Mouse (Mus musculus) hindbrain, embryonic 14.5 days (tissue): ENCODE measurements around the gene Mef2d. TPM values are rescaled to one million over a fixed set of nuclear protein-coding genes. Genes with fewer than 3 reads are reported as not detected.

Source experiments
- ATAC-seq: fragments of 200-750 bp; cut with Nextera tagmentation; 2 replicates; pipeline ENCODE4 v1.8.0; 2017; ENCODE audit warnings: moderate number of reproducible peaks, mild to moderate bottlenecking, moderate TSS enrichment, moderate library complexity; ENCODE audit not compliant: low FRiP score
- DNase-seq: peaks from one replicate; pipeline ENCODE4 v3.0.0-alpha.2; 2015; ENCODE audit warnings: low spot score
- H3K27ac ChIP-seq: fragments of 300-500 bp; sonication (generic); 2 replicates; pipeline ENCODE4 v1.5.1; 2014; ENCODE audit warnings: mild to moderate bottlenecking, moderate library complexity
- H3K27me3 ChIP-seq: fragments of 300-500 bp; sonication (generic); 2 replicates; pipeline ENCODE4 v1.6.1; 2014; ENCODE audit warnings: mild to moderate bottlenecking, low read length, mixed read lengths; ENCODE audit not compliant: control insufficient read depth, insufficient read depth
- H3K36me3 ChIP-seq: fragments of 300-500 bp; sonication (generic); replicated peaks from 2 replicates; pipeline ENCODE4 v1.6.1; 2014; ENCODE audit not compliant: control insufficient read depth, insufficient read depth
- H3K4me1 ChIP-seq: fragments of 300-500 bp; sonication (generic); replicated peaks from 2 replicates; pipeline ENCODE4 v1.6.1; 2014; ENCODE audit warnings: antibody characterized with exemption, low read length, mixed read lengths; ENCODE audit not compliant: control insufficient read depth, insufficient read depth
- H3K4me2 ChIP-seq: fragments of 300-500 bp; sonication (generic); replicated peaks from 2 replicates; pipeline ENCODE4 v1.6.1; 2014; ENCODE audit warnings: mild to moderate bottlenecking, moderate library complexity
- H3K4me3 ChIP-seq: fragments of 300-500 bp; sonication (generic); replicated peaks from 2 replicates; pipeline ENCODE4 v1.5.1; 2014; ENCODE audit warnings: mild to moderate bottlenecking, low read length
- H3K9ac ChIP-seq: fragments of 300-500 bp; sonication (generic); 2 replicates; pipeline ENCODE4 v1.6.1; 2014
- H3K9me3 ChIP-seq: fragments of 300-500 bp; sonication (generic); 2 replicates; pipeline ENCODE4 v1.6.1; 2016; ENCODE audit warnings: low read length; ENCODE audit not compliant: control insufficient read depth
- WGBS: fragments of 180-500 bp; shearing (Covaris S2); extraction: QIAGEN DNeasy Blood & Tissue Kit; methylation state at CpG from one replicate; pipeline ENCODE4 v1.1.7; 2014; 5-methylcytosine and 5-hydroxymethylcytosine counted together
- polyA plus RNA-seq: library from polyadenylated mRNA; unstranded; fragments of >200 nt; fragmentation: Nextera tagmentation; extraction: Ambion mirVana; gene quantifications from 2 replicates; pipeline ENCODE4 v1.2.1, GENCODE M21; 2014

The Mef2d gene
- 20.4 and 22.4 TPM in 2 replicates for polyA plus RNA-seq

GRCm38 (mm10) chr3:88141787-88142523, at the start of gene Mef2d:
Mef2d (plus strand) TSS chr3:88142372.
- peak; percentile 89 for ATAC-seq
- Histone ChIP-seq H3K4me1 (peaks cover 66% of the 10 kb centered on the region), H3K27me3 (peaks cover 19% of the 10 kb centered on the region), H3K36me3 (no peaks in the 10 kb centered on the region), H3K27ac (peak within 1 kb of the TSS; percentile 97), H3K9ac (peak within 1 kb of the TSS; percentile 82), H3K4me2 (peak within 1 kb of the TSS; percentile 93), H3K4me3 (peak within 1 kb of the TSS; percentile 63), H3K9me3 (no peaks in the 10 kb centered on the region)
- WGBS: 1% methylated on average over 43 of the region's 52 CpGs
- peak; percentile 96 for DNase-seq

- H3K9me3 ChIP-seq: no peaks in the 10 kb centered on the region
- no peak overlapping the region for H3K4me3 ChIP-seq
- no peak for DNase-seq
- H3K9ac ChIP-seq: no peak overlapping the region
- no peaks in the 10 kb centered on the region for H3K36me3 ChIP-seq
- no peak for ATAC-seq
- WGBS: 72% methylated on average over 5 of the region's 5 CpGs
- H3K4me2 ChIP-seq: no peak overlapping the region
- no peaks in the 10 kb centered on the region for H3K27me3 ChIP-seq
- no peaks in the 10 kb centered on the region for H3K4me1 ChIP-seq
- H3K27ac ChIP-seq: no peak overlapping the region
These were observed 48.0 kb upstream of the Mef2d start for GRCm38 (mm10) chr3:88094126-88094525.

GRCm38 (mm10) chr3:88097666-88098065, 44.5 kb upstream of the Mef2d start:
- H3K4me1 ChIP-seq: no peaks in the 10 kb centered on the region
- no peak for DNase-seq
- WGBS: 86% methylated on average over 6 of the region's 6 CpGs
- H3K9me3 ChIP-seq: no peaks in the 10 kb centered on the region
- no peak overlapping the region for H3K9ac ChIP-seq
- no peak for ATAC-seq
- no peak overlapping the region for H3K27ac ChIP-seq
- no peaks in the 10 kb centered on the region for H3K27me3 ChIP-seq
- no peak overlapping the region for H3K4me2 ChIP-seq
- no peak overlapping the region for H3K4me3 ChIP-seq
- no peaks in the 10 kb centered on the region for H3K36me3 ChIP-seq

GRCm38 (mm10) chr3:88100251-88100650, 41.9 kb upstream of the Mef2d start:
- 71% methylated on average over 3 of the region's 3 CpGs for WGBS

GRCm38 (mm10) chr3:88101736-88102135, 40.4 kb upstream of the Mef2d start:
- no peak for ATAC-seq
- Histone ChIP-seq H3K4me1 (no peaks in the 10 kb centered on the region), H3K27ac (no peak overlapping the region), H3K4me3 (no peak overlapping the region), H3K9me3 (no peaks in the 10 kb centered on the region), H3K9ac (no peak overlapping the region), H3K27me3 (no peaks in the 10 kb centered on the region), H3K36me3 (no peaks in the 10 kb centered on the region), H3K4me2 (no peak overlapping the region)
- 96% methylated on average over 7 of the region's 7 CpGs for WGBS
- no peak for DNase-seq

More at GRCm38 (mm10) chr3:88100251-88100650, 41.9 kb upstream of the Mef2d start:
- H3K36me3 ChIP-seq: no peaks in the 10 kb centered on the region
- DNase-seq (no peak), ATAC-seq (no peak)
- H3K4me3 ChIP-seq: no peak overlapping the region
- H3K4me2 ChIP-seq: no peak overlapping the region
- H3K9me3 ChIP-seq: no peaks in the 10 kb centered on the region
- no peak overlapping the region for H3K9ac ChIP-seq
- H3K27ac ChIP-seq: no peak overlapping the region
- H3K27me3 ChIP-seq: no peaks in the 10 kb centered on the region
- no peaks in the 10 kb centered on the region for H3K4me1 ChIP-seq

GRCm38 (mm10) chr3:88102196-88102595, 40.0 kb upstream of the Mef2d start:
- Histone ChIP-seq H3K4me1 (no peaks in the 10 kb centered on the region), H3K27ac (no peak overlapping the region)
- 89% methylated on average over 6 of the region's 6 CpGs for WGBS

GRCm38 (mm10) chr3:88102611-88103010, 39.6 kb upstream of the Mef2d start:
- no peak for DNase-seq
- no peaks in the 10 kb centered on the region for H3K36me3 ChIP-seq
- H3K27ac ChIP-seq: no peak overlapping the region
- H3K4me3 ChIP-seq: no peak overlapping the region
- no peak overlapping the region for H3K4me2 ChIP-seq
- no peaks in the 10 kb centered on the region for H3K4me1 ChIP-seq
- no peak overlapping the region for H3K9ac ChIP-seq
- H3K27me3 ChIP-seq: no peaks in the 10 kb centered on the region
- no peaks in the 10 kb centered on the region for H3K9me3 ChIP-seq
- no peak for ATAC-seq
- 88% methylated on average over 6 of the region's 6 CpGs for WGBS

More at GRCm38 (mm10) chr3:88102196-88102595, 40.0 kb upstream of the Mef2d start:
- Histone ChIP-seq H3K9me3 (no peaks in the 10 kb centered on the region), H3K4me3 (no peak overlapping the region), H3K9ac (no peak overlapping the region), H3K27me3 (no peaks in the 10 kb centered on the region), H3K36me3 (no peaks in the 10 kb centered on the region), H3K4me2 (no peak overlapping the region)
- ATAC-seq: no peak
- DNase-seq: no peak

- DNase-seq (no peak), ATAC-seq (no peak)
- no peak overlapping the region for H3K9ac ChIP-seq
- no peaks in the 10 kb centered on the region for H3K36me3 ChIP-seq
- no peaks in the 10 kb centered on the region for H3K4me1 ChIP-seq
- H3K27ac ChIP-seq: no peak overlapping the region
- no peaks in the 10 kb centered on the region for H3K27me3 ChIP-seq
- WGBS: 83% methylated on average over 4 of the region's 4 CpGs
- H3K4me2 ChIP-seq: no peak overlapping the region
- no peak overlapping the region for H3K4me3 ChIP-seq
- no peaks in the 10 kb centered on the region for H3K9me3 ChIP-seq
These were observed 36.0 kb upstream of the Mef2d start for GRCm38 (mm10) chr3:88106126-88106525.

GRCm38 (mm10) chr3:88109126-88109525, 33.0 kb upstream of the Mef2d start:
- H3K4me3 ChIP-seq: no peak overlapping the region
- H3K9me3 ChIP-seq: no peaks in the 10 kb centered on the region
- no peak for DNase-seq
- H3K36me3 ChIP-seq: no peaks in the 10 kb centered on the region
- no peak overlapping the region for H3K4me2 ChIP-seq
- H3K4me1 ChIP-seq: no peaks in the 10 kb centered on the region
- ATAC-seq: no peak
- H3K27me3 ChIP-seq: no peaks in the 10 kb centered on the region
- WGBS: 98% methylated on average over 6 of the region's 6 CpGs
- no peak overlapping the region for H3K27ac ChIP-seq
- H3K9ac ChIP-seq: no peak overlapping the region
